Mouse (Mus musculus) midbrain, postnatal 0 days (tissue): ENCODE results near the gene Gkap1. TPM values are rescaled to one million over a fixed set of nuclear protein-coding genes. Genes with fewer than 3 reads are reported as not detected.
A peak's percentile ranks its signal among the peaks of the same experiment; 100 is the strongest.

ENCODE experiments used
- ATAC-seq: fragments of 200-750 bp; cut with Nextera tagmentation; 2 replicates; pipeline ENCODE4 v1.8.0; 2017; ENCODE audit warnings: moderate number of reproducible peaks, mild to moderate bottlenecking, moderate TSS enrichment, moderate library complexity; ENCODE audit not compliant: low FRiP score
- DNase-seq: peaks from one replicate; pipeline ENCODE4 v3.0.0-alpha.2; 2015; ENCODE audit warnings: low spot score
- H3K27ac ChIP-seq: fragments of 300-500 bp; sonication (generic); 2 replicates; pipeline ENCODE4 v1.5.1; 2014; ENCODE audit warnings: low read depth, mild to moderate bottlenecking, low read length, mixed read lengths
- H3K27me3 ChIP-seq: fragments of 300-500 bp; sonication (generic); 2 replicates; pipeline ENCODE4 v1.6.1; 2014; ENCODE audit warnings: low read length, control low read depth, mixed read lengths; ENCODE audit not compliant: insufficient read depth
- H3K36me3 ChIP-seq: fragments of 300-500 bp; sonication (generic); 2 replicates; pipeline ENCODE4 v1.6.1; 2014; ENCODE audit warnings: low read length, control low read depth, mixed read lengths; ENCODE audit not compliant: insufficient read depth
- H3K4me1 ChIP-seq: fragments of 300-500 bp; sonication (generic); 2 replicates; pipeline ENCODE4 v1.6.1; 2014; ENCODE audit warnings: mild to moderate bottlenecking, control low read depth, antibody characterized with exemption, low read length, mixed read lengths; ENCODE audit not compliant: insufficient read depth
- H3K4me2 ChIP-seq: fragments of 300-500 bp; sonication (generic); 2 replicates; pipeline ENCODE4 v1.6.1; 2014; ENCODE audit warnings: low read depth, mild to moderate bottlenecking, low read length, mixed read lengths; ENCODE audit not compliant: poor library complexity, severe bottlenecking
- H3K4me3 ChIP-seq: fragments of 300-500 bp; sonication (generic); 2 replicates; pipeline ENCODE4 v1.5.1; 2014; ENCODE audit warnings: low read depth, mild to moderate bottlenecking, low read length, moderate library complexity
- H3K9ac ChIP-seq: fragments of 300-500 bp; sonication (generic); replicated peaks from 2 replicates; pipeline ENCODE4 v1.6.1; 2014; ENCODE audit warnings: mild to moderate bottlenecking, low read length, moderate library complexity, mixed read lengths; ENCODE audit not compliant: poor library complexity, severe bottlenecking
- H3K9me3 ChIP-seq: fragments of 300-500 bp; sonication (generic); 2 replicates; pipeline ENCODE4 v1.6.1; 2016; ENCODE audit warnings: low read length, control low read depth
- CTCF ChIP-seq: IDR thresholded peaks from 2 replicates; pipeline ENCODE4 v1.5.1; 2016; ENCODE audit warnings: antibody characterized with exemption, mild to moderate bottlenecking
- WGBS: fragments of 180-500 bp; shearing (Covaris S2); extraction: QIAGEN DNeasy Blood & Tissue Kit; methylation state at CpG from one replicate; pipeline ENCODE4 v1.1.7; 2014; 5-methylcytosine and 5-hydroxymethylcytosine counted together
- polyA plus RNA-seq: library from polyadenylated mRNA; unstranded; fragments of >200 nt; fragmentation: Nextera tagmentation; extraction: Ambion mirVana; gene quantifications from 2 replicates; pipeline ENCODE4 v1.2.1, GENCODE M21; 2015
- total RNA-seq: library from RNA; depleted of rRNA; stranded (reverse); fragments of >200 nt; gene quantifications from 2 replicates; pipeline ENCODE4 v1.2.3, GENCODE M21; 2014

The Gkap1 gene
- total and polyA plus RNA-seq, 2 experiments from 2014 or later = 18.1 to 40.2 TPM

GRCm38 (mm10) chr13:58276256-58276655 lies 757 bp upstream of the Gkap1 start:
- Histone ChIP-seq H3K27me3 (no peaks in the 10 kb centered on the region), H3K4me2 (no peak overlapping the region), H3K9me3 (no peaks in the 10 kb centered on the region), H3K9ac (no peak overlapping the region), H3K27ac (no peak overlapping the region), H3K36me3 (no peaks in the 10 kb centered on the region), H3K4me3 (no peak overlapping the region), H3K4me1 (no peaks in the 10 kb centered on the region)
- ATAC-seq (no peak), DNase-seq (no peak)
- 70% methylated on average over 10 of the region's 10 CpGs for WGBS
- no peak for TF ChIP-seq CTCF

- H3K36me3 ChIP-seq = no peaks in the 10 kb centered on the region
- no peaks in the 10 kb centered on the region for H3K27me3 ChIP-seq
- no peak for ATAC-seq
- H3K4me1 ChIP-seq = no peaks in the 10 kb centered on the region
- H3K9ac ChIP-seq = peak overlapping the region; percentile 79; the same call in 1 of the 2 replicates
- peak overlapping the region; percentile 76; the same call in 1 of the 2 replicates for H3K27ac ChIP-seq
- TF ChIP-seq CTCF = no peak
- peak overlapping the region; percentile 83 for H3K4me2 ChIP-seq
- WGBS = 20% methylated on average over 9 of the region's 9 CpGs
- H3K4me3 ChIP-seq = peak overlapping the region; percentile 73
- no peaks in the 10 kb centered on the region for H3K9me3 ChIP-seq
- no peak for DNase-seq
Measured at GRCm38 (mm10) chr13:58275076-58275475, 423 bp downstream of the Gkap1 start.

DNA sequence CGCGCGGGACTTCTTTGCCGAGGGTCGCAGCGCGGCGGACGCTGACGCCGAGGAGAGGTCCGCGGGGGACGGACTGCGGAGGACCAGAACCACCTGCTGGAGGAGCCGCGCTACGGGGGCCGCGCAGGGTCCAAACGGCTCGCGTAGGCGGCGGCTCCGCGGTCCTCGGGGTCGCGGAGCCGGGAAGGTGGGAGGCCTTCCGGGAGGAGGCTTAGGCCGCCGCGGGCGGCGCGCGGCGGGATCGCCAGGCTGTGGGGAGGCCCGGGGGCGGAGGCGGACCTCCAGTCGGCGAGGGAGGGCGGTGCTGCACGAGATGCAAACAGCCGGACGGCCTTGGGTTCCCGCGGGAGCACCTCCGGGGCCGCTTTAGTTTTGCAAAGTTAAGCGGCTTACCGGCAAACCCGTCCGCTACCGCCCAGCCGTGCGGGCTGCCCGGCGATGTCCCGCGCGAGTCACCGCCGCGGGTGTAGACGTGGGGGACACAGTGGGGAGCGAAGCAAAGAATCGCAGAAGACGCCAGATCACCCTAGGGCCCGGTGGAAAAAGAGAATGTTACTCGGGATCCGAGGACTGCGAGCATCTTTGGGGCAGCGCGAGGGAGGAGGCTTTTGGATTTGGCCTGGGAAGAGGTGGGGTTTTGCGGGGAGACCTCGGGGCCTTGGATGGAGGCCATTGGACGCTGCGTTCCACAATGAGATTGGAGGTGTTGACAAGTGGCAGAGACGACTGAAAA lies 1.1 kb downstream of the Gkap1 start:
- H3K9me3 ChIP-seq = no peaks in the 10 kb centered on the region
- H3K36me3 ChIP-seq = no peaks in the 10 kb centered on the region
- H3K4me2 ChIP-seq = peak overlapping the region; percentile 83
- ATAC-seq (peak; percentile 85), DNase-seq (peak; percentile 78)
- no peaks in the 10 kb centered on the region for H3K4me1 ChIP-seq
- no peak for TF ChIP-seq CTCF
- peak overlapping the region; percentile 76 for H3K27ac ChIP-seq
- under 1% methylated on average over 70 of the region's 84 CpGs for WGBS
- peak overlapping the region; percentile 73 for H3K4me3 ChIP-seq
- peak overlapping the region; percentile 79 for H3K9ac ChIP-seq
- no peaks in the 10 kb centered on the region for H3K27me3 ChIP-seq

DNA sequence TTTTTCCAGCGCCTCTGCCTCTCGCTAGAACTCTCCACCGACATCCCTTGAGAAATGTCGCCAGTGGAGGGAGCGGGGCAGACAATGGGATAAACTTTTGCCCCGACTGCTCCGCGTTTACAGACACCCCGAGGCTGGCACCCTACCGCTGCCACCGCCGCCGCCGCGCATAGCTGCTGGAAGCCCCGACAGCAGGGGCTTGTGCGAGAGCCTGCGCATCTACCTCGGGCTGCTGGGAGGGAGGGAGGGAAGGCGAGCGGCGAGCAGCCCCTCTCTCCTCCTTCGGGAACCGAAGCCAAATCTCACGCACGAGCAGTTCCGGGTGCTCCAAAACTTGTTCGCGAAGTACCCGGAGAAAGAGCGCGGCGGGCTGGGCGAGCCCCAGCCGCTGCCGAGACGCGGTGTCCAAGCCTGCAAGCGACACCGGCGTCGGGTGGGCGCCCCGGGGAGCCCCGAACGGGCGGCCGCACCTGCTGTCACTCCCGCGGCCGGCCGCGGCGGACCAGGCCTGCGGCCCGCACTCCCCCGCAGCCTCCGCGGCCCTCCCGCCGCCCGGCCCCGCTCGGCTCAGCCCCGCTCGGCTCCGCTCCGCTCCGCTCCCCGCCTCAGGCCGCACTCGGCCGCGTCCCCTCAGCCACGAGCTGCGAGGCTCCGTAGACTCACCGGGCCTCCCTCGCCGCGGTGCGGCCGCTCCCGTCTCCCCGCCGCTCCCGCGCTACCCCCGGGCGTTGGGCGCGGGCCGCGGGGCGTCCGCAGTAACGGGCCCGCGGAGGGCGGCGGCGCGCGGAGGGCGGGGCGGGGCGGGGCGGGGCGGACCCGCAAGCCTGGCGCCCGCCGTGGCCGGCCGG lies 1.9 kb downstream of the Gkap1 start:
- no peaks in the 10 kb centered on the region for H3K9me3 ChIP-seq
- H3K27ac ChIP-seq = peak overlapping the region; percentile 76
- H3K9ac ChIP-seq = peak overlapping the region; percentile 79
- ATAC-seq = peak; percentile 74
- no peaks in the 10 kb centered on the region for H3K4me1 ChIP-seq
- H3K36me3 ChIP-seq = no peaks in the 10 kb centered on the region
- WGBS = under 1% methylated on average over 91 of the region's 115 CpGs
- no peaks in the 10 kb centered on the region for H3K27me3 ChIP-seq
- DNase-seq = peak; percentile 49
- H3K4me3 ChIP-seq = peak overlapping the region; percentile 73
- TF ChIP-seq CTCF = no peak
- peak overlapping the region; percentile 83 for H3K4me2 ChIP-seq

DNA sequence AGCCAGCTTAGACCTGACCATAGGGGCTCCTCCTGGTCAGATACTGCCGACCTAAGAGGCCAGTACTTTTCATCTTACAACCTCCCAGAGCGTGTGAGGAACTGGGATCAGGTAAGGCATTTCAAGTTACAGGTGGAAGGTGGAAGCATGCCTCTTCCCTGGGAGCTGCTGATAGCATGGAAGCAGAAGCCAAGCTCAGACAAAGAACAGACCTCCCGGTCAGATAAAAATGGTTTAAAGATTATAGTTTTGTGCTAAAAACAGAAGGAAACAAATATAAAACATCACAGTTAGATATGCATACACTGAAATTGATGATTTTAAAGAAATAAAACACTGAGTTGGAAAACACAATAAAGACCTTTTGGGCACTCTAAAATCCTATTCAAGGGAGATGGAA lies 8.6 kb downstream of the Gkap1 start:
- Histone ChIP-seq H3K36me3 (peaks cover 6% of the 10 kb centered on the region; the same call in 1 of the 2 replicates), H3K27me3 (no peaks in the 10 kb centered on the region), H3K4me3 (no peak overlapping the region), H3K4me2 (no peak overlapping the region), H3K9me3 (no peaks in the 10 kb centered on the region), H3K27ac (no peak overlapping the region), H3K4me1 (no peaks in the 10 kb centered on the region), H3K9ac (no peak overlapping the region)
- ATAC-seq = no peak
- TF ChIP-seq CTCF = no peak
- no peak for DNase-seq
- 79% methylated on average over 3 of the region's 3 CpGs for WGBS

GRCm38 (mm10) chr13:58263546-58263945 lies 12.0 kb downstream of the Gkap1 start:
- Histone ChIP-seq H3K9me3 (no peaks in the 10 kb centered on the region), H3K9ac (no peak overlapping the region), H3K4me2 (no peak overlapping the region), H3K27ac (no peak overlapping the region), H3K4me3 (no peak overlapping the region), H3K27me3 (no peaks in the 10 kb centered on the region), H3K36me3 (peaks cover 14% of the 10 kb centered on the region; the same call in 1 of the 2 replicates), H3K4me1 (no peaks in the 10 kb centered on the region)
- no peak for ATAC-seq
- no peak for DNase-seq
- 88% methylated on average over 8 of the region's 8 CpGs for WGBS
- no peak for TF ChIP-seq CTCF
